Mouse (Mus musculus) heart, embryonic 12.5 days (tissue): ENCODE measurements around the gene Sh2b3. TPM values are rescaled to one million over a fixed set of nuclear protein-coding genes. Genes with fewer than 3 reads are reported as not detected.

ENCODE experiments used
- ATAC-seq: fragments of 200-750 bp; cut with Nextera tagmentation; 2 replicates; pipeline ENCODE4 v1.8.0; 2017; ENCODE audit warnings: moderate TSS enrichment, moderate library complexity; ENCODE audit not compliant: insufficient number of reproducible peaks, low FRiP score
- H3K27ac ChIP-seq: fragments of 300-500 bp; sonication (generic); 2 replicates; pipeline ENCODE4 v1.5.1; 2016; ENCODE audit warnings: mild to moderate bottlenecking, moderate library complexity; ENCODE audit not compliant: poor library complexity, severe bottlenecking
- H3K27me3 ChIP-seq: fragments of 300-500 bp; sonication (generic); replicated peaks from 2 replicates; pipeline ENCODE4 v1.6.1; 2016; ENCODE audit warnings: mild to moderate bottlenecking, moderate library complexity
- H3K36me3 ChIP-seq: fragments of 300-500 bp; sonication (generic); 2 replicates; pipeline ENCODE4 v1.6.1; 2016; ENCODE audit warnings: mild to moderate bottlenecking, moderate library complexity
- H3K4me1 ChIP-seq: fragments of 300-500 bp; sonication (generic); replicated peaks from 2 replicates; pipeline ENCODE4 v1.6.1; 2016; ENCODE audit warnings: mild to moderate bottlenecking
- H3K4me2 ChIP-seq: fragments of 300-500 bp; sonication (generic); 2 replicates; pipeline ENCODE4 v1.6.1; 2016; ENCODE audit warnings: mild to moderate bottlenecking, moderate library complexity
- H3K4me3 ChIP-seq: fragments of 300-500 bp; sonication (generic); 2 replicates; pipeline ENCODE4 v1.5.1; 2016; ENCODE audit warnings: mild to moderate bottlenecking
- H3K9ac ChIP-seq: fragments of 300-500 bp; sonication (generic); 2 replicates; pipeline ENCODE4 v1.6.1; 2016; ENCODE audit warnings: mild to moderate bottlenecking, moderate library complexity
- H3K9me3 ChIP-seq: fragments of 300-500 bp; sonication (generic); replicated peaks from 2 replicates; pipeline ENCODE4 v1.6.1; 2016; ENCODE audit warnings: mild to moderate bottlenecking, moderate library complexity
- WGBS: fragments of 180-500 bp; shearing (Covaris S2); methylation state at CpG from one replicate; pipeline ENCODE4 v1.1.7; 2016; 5-methylcytosine and 5-hydroxymethylcytosine counted together
- polyA plus RNA-seq: library from polyadenylated mRNA; unstranded; fragments of >200 nt; fragmentation: Nextera tagmentation; extraction: Ambion mirVana; gene quantifications from 2 replicates; pipeline ENCODE4 v1.2.1, GENCODE M21; 2016

Sh2b3 gene
- polyA plus RNA-seq, 1 experiment from 2014 or later, result 22.6 TPM

DNA sequence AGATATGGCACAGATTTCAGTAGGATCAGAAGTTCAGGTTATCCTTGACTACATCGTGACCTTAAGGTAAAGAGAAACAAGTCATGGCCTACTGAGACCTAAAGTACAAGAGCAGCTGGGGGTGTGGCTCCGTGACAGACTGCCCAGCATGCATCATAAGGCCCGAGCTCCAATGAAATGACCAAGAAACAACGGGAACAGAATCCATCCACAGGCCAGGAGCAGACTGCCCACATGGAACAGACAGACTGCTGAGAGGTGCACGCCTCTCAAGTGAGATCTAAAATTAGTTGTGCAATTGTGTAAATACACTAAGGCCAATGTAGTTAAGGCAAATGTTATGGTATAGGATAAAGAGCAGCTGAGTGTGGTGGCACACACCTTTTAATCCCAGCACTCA, 15.9 kb downstream of the Sh2b3 start:
- Histone ChIP-seq H3K4me3 (no peak overlapping the region), H3K27me3 (no peaks in the 10 kb centered on the region), H3K27ac (no peak overlapping the region), H3K36me3 (peaks cover 76% of the 10 kb centered on the region), H3K4me2 (no peak overlapping the region), H3K9ac (no peak overlapping the region), H3K9me3 (no peaks in the 10 kb centered on the region), H3K4me1 (peaks cover 53% of the 10 kb centered on the region)
- ATAC-seq, result no peak
- WGBS, result 65% methylated on average over 5 of the region's 5 CpGs

DNA sequence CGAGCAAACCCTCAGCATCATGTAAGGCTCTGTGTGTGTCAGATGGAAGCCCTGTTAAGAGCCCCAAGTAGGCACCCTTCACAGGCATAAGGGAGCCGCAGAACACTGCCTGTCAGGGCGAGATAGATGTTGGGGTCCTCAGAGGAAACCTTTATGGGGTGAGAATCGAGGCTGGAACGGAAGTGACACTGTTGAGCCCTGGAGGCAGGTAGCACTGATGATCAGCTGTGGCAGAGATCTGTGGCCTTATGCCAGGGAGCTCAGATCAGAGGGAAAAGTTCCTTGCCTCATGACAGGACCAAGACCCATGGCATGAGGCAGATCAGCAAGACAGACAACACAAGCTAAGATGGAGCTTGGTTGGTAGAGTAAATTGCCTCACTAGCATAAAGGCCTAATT, 16.3 kb downstream of the Sh2b3 start:
- no peak overlapping the region for H3K27ac ChIP-seq
- no peak overlapping the region for H3K4me3 ChIP-seq
- ATAC-seq, result no peak
- H3K36me3 ChIP-seq, result peaks cover 77% of the 10 kb centered on the region
- peaks cover 53% of the 10 kb centered on the region for H3K4me1 ChIP-seq
- WGBS, result 82% methylated on average over 5 of the region's 5 CpGs
- H3K4me2 ChIP-seq, result no peak overlapping the region
- H3K9me3 ChIP-seq, result no peaks in the 10 kb centered on the region
- no peak overlapping the region for H3K9ac ChIP-seq
- no peaks in the 10 kb centered on the region for H3K27me3 ChIP-seq

DNA sequence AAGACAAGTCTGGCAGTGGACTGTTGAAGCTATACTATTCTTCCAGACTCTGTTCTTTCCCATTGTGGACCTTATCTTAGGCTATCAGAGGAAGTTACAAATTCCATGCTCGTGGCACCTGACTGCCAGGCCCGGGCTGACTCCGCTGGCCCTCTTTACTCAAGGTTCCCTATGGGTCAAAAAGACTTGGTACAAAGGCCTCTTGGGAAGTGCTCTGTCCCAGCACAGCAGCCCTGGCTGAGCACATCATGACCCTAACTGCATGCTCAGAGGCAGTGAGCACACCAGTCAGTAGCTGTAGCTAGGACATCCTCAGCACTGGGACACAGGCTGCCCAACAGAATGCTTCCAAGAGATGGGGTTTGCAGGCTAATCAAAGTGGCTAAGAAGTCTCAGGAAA, 16.8 kb downstream of the Sh2b3 start:
- H3K27ac ChIP-seq, result no peak overlapping the region
- ATAC-seq, result no peak
- H3K9me3 ChIP-seq, result no peaks in the 10 kb centered on the region
- WGBS, result 49% methylated on average over 3 of the region's 3 CpGs
- H3K4me2 ChIP-seq, result no peak overlapping the region
- peaks cover 53% of the 10 kb centered on the region for H3K4me1 ChIP-seq
- H3K4me3 ChIP-seq, result no peak overlapping the region
- H3K36me3 ChIP-seq, result peaks cover 81% of the 10 kb centered on the region
- no peak overlapping the region for H3K9ac ChIP-seq
- H3K27me3 ChIP-seq, result no peaks in the 10 kb centered on the region

DNA sequence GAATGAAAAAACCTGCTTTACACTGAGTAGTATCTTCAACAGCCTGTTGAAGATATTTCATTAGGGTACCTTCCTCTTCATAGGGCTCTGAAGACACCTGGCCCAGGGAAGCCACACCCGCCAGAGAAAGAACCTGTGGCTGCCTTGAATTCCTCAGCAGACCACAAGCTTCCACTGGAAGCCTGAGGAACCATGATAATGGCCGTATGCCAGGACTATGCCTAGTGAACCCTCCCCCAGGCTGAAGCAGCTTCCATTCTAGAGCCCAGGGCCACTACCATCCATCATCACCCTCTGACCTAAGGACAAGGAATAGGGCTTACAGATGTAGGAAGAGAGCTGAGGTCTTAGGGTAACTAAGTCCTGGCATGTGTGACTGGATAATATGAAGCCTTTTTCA, 17.3 kb downstream of the Sh2b3 start:
- no peaks in the 10 kb centered on the region for H3K27me3 ChIP-seq
- peaks cover 82% of the 10 kb centered on the region for H3K36me3 ChIP-seq
- WGBS, result 44% methylated on average over 2 of the region's 2 CpGs
- peaks cover 53% of the 10 kb centered on the region for H3K4me1 ChIP-seq
- ATAC-seq, result no peak
- H3K4me2 ChIP-seq, result no peak overlapping the region
- H3K27ac ChIP-seq, result no peak overlapping the region
- H3K9me3 ChIP-seq, result no peaks in the 10 kb centered on the region
- no peak overlapping the region for H3K9ac ChIP-seq
- no peak overlapping the region for H3K4me3 ChIP-seq

DNA sequence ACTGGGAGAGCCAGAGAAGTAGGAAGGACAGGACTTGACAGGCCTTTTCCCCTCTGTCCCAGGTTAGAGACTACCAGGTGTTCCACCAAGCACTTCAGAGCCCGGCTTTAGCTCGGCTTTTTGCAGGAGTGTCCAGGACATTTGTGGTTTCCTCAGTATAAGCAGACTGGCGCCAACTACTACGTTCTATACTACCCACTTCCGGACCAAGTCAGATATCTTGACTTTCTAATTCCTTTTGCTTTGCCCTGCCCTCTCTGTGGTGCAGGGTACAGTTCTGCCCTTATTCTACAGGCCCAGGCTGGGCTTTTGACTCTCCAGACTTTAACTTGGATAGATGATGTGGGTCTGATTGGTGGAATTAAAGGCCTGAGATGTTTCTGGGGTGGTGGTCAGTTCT, 17.9 kb downstream of the Sh2b3 start:
- Histone ChIP-seq H3K4me2 (no peak overlapping the region), H3K27ac (0 out of 2 replicates have a peak overlapping the region, but pooled peaks have one; percentile 49), H3K9me3 (no peaks in the 10 kb centered on the region), H3K9ac (0 out of 2 replicates have a peak overlapping the region, but pooled peaks have one; percentile 3), H3K27me3 (no peaks in the 10 kb centered on the region), H3K4me3 (no peak overlapping the region), H3K36me3 (peaks cover 80% of the 10 kb centered on the region), H3K4me1 (peaks cover 51% of the 10 kb centered on the region)
- WGBS, result 82% methylated on average over 5 of the region's 5 CpGs
- no peak for ATAC-seq

DNA sequence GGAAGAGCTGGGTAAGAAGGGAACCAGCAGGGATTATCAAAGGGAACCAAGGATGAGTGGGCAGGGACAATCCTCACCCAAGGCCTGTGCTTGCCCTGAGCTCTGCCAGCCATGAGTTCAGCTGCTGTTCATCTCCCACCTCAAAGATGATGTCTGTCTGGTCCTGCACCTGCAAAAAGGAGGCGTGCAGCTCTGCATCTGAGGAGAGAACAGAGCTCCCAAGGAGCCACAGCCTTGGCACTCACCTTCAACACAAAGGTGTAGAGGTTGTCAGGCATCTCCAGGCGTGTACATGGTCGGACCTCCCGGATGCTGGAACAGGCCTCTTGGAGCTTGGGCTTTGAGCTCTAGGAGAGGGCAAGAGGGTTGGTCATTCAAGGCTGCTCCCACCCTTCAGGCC, 18.6 kb downstream of the Sh2b3 start:
- Histone ChIP-seq H3K36me3 (peaks cover 87% of the 10 kb centered on the region), H3K4me1 (peaks cover 44% of the 10 kb centered on the region), H3K27me3 (no peaks in the 10 kb centered on the region), H3K4me3 (no peak overlapping the region), H3K4me2 (no peak overlapping the region), H3K9ac (no peak overlapping the region), H3K9me3 (no peaks in the 10 kb centered on the region), H3K27ac (no peak overlapping the region)
- no peak for ATAC-seq
- 86% methylated on average over 4 of the region's 4 CpGs for WGBS

DNA sequence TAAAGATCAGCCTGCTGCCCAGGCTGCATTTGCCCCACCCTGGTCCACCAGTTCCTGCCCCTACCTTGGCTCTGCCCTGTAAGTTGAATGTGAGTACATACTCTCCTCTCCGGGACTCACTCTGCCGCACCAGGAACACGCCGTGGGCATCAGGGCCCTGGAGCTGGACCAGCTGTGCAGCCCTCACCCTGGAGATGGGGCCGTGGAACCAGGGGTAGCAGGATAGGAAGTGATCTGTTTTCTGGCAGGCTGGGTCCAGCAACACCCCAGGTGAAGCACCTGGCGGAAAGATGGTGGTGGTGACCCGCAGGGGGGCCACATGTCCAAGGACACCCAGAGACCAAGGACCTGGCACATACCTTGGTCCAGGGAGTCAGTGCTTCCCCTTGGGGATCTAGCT, 19.0 kb downstream of the Sh2b3 start:
- no peak for ATAC-seq
- no peak overlapping the region for H3K9ac ChIP-seq
- no peak overlapping the region for H3K27ac ChIP-seq
- H3K9me3 ChIP-seq, result no peaks in the 10 kb centered on the region
- WGBS, result 93% methylated on average over 7 of the region's 7 CpGs
- peaks cover 40% of the 10 kb centered on the region for H3K4me1 ChIP-seq
- peaks cover 88% of the 10 kb centered on the region for H3K36me3 ChIP-seq
- H3K4me3 ChIP-seq, result no peak overlapping the region
- H3K4me2 ChIP-seq, result no peak overlapping the region
- H3K27me3 ChIP-seq, result no peaks in the 10 kb centered on the region

DNA sequence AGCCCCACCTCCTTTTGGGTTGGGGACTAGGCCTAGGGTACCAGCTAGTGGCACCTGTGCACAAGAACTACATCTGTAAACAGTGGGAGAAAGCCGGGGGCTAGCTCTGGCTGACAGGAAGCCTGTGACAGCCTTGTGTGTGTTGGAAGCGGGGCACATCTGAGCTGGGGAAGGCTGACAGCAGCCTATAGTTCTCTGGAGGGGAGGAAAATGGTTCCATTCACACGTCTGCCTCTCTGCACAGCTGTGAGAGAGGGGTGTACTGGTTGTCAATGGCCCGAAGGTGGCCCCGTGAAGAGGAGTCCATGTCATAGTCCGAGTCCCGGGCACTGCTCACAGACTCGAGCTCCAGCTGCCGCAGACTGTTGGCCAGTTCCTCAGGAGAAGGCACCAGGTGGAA, 19.9 kb downstream of the Sh2b3 start:
- WGBS, result 86% methylated on average over 9 of the region's 9 CpGs
- Histone ChIP-seq H3K9ac (no peak overlapping the region), H3K27me3 (no peaks in the 10 kb centered on the region), H3K4me1 (peaks cover 35% of the 10 kb centered on the region), H3K36me3 (peaks cover 88% of the 10 kb centered on the region), H3K9me3 (no peaks in the 10 kb centered on the region), H3K27ac (no peak overlapping the region), H3K4me3 (no peak overlapping the region), H3K4me2 (no peak overlapping the region)
- no peak for ATAC-seq

DNA sequence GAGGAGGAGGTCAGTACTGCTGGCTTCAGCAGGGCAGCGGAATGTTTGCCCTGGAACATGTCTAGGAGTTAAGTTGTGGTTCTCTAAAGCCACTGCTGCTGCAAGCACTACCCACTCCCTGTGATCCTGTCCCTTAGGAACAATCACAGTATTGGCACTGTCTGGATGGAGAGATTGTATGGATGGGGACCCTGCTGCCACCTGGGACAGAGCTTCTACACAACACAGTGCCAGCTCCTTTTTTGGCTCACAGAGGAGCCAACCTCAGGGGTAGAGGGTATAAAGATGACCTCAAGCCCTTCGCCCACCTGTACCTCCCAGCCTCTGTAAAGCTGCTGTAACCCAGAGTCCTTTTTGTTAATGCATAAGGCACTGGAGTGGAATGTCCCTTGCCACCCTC, 20.8 kb downstream of the Sh2b3 start:
- 97% methylated on average over 2 of the region's 2 CpGs for WGBS
- H3K9ac ChIP-seq, result no peak overlapping the region
- no peak overlapping the region for H3K4me3 ChIP-seq
- peaks cover 91% of the 10 kb centered on the region for H3K36me3 ChIP-seq
- no peak overlapping the region for H3K4me2 ChIP-seq
- peaks cover 37% of the 10 kb centered on the region for H3K4me1 ChIP-seq
- no peak overlapping the region for H3K27ac ChIP-seq
- H3K9me3 ChIP-seq, result no peaks in the 10 kb centered on the region
- H3K27me3 ChIP-seq, result no peaks in the 10 kb centered on the region
- ATAC-seq, result no peak

DNA sequence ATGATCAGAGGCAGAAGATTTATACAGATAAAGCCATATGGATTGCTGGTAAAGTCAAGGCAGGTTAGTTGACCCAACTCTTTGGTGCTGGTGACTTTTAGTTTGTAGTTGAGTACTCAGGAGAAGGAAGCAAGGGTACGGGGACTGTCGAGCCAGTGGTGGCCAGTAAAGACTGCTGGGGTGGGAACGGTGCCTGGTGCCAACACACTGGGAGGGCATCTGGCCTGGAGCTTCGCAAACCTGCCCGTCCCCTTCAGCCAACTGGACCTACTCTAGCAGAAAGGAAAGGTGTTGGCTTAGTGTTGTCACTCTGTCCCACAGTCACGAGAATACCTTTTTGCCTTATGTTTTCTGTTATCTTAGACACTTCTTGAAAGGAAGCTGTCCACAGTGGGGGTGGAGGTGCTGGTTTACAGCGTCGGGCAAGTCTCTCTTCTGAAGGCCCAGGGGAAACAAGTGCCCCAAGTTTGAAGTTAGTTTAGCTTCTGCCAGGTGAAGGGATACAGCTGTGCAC, 21.5 kb downstream of the Sh2b3 start:
- Histone ChIP-seq H3K4me3 (no peak overlapping the region), H3K9me3 (no peaks in the 10 kb centered on the region), H3K4me1 (peaks cover 39% of the 10 kb centered on the region), H3K4me2 (no peak overlapping the region), H3K27me3 (no peaks in the 10 kb centered on the region), H3K27ac (no peak overlapping the region), H3K36me3 (peaks cover 92% of the 10 kb centered on the region), H3K9ac (no peak overlapping the region)
- WGBS, result 79% methylated on average over 8 of the region's 8 CpGs
- no peak for ATAC-seq

DNA sequence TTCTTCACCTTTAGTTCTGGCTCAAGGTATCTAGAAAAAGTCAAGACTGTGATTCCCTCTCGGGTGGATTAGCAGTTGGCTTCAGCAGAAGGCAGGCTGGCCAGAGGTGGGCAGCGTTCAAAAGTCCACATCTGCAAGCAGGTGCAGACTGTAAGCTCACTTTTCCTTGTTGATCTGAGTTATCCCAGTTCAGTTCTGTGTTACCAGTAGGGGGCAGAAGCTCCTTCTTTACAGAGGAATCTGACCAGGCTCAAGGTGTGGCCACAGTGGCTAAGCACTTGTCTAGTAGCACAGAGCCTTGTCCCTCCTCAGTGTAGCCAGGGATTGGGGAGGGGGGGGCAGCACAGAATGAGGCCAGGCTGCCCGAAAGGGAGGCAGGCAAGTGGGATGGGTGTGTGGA, 22.4 kb downstream of the Sh2b3 start:
- H3K36me3 ChIP-seq, result peaks cover 93% of the 10 kb centered on the region
- H3K27ac ChIP-seq, result no peak overlapping the region
- H3K9ac ChIP-seq, result no peak overlapping the region
- H3K4me3 ChIP-seq, result no peak overlapping the region
- no peaks in the 10 kb centered on the region for H3K9me3 ChIP-seq
- WGBS, result 65% methylated on average over 3 of the region's 3 CpGs
- H3K27me3 ChIP-seq, result no peaks in the 10 kb centered on the region
- H3K4me1 ChIP-seq, result peaks cover 39% of the 10 kb centered on the region
- no peak for ATAC-seq
- H3K4me2 ChIP-seq, result no peak overlapping the region

DNA sequence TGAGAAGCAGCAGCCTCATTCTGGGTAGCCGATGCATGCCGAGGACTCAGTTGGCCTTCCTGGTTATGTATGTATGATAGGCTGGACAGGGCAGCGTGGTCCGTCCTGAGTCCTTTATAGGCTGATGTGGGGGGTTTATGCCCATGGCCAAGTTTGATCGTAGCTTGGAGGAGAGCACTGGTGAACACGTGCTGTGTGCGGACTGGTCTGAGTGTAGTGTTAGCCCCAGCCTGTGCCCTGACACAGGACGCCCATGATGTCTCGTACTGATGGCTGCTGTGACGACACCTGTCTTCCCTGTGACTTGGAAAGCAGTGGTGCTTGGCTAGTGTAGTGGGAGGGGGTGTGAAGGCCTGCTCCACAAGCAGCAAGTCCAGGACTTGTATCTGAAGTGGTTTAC, 23.7 kb downstream of the Sh2b3 start:
- H3K36me3 ChIP-seq, result peaks cover 80% of the 10 kb centered on the region
- H3K4me1 ChIP-seq, result peaks cover 40% of the 10 kb centered on the region
- no peak overlapping the region for H3K4me2 ChIP-seq
- no peak overlapping the region for H3K4me3 ChIP-seq
- ATAC-seq, result no peak; the same call in 1 of the 2 replicates
- no peak overlapping the region for H3K27ac ChIP-seq
- H3K27me3 ChIP-seq, result no peaks in the 10 kb centered on the region
- no peaks in the 10 kb centered on the region for H3K9me3 ChIP-seq
- 89% methylated on average over 10 of the region's 10 CpGs for WGBS
- H3K9ac ChIP-seq, result no peak overlapping the region
